Mouse (Mus musculus): Measurements from ENCODE around the gene Selenoo. TPM values are rescaled to one million over a fixed set of nuclear protein-coding genes. Genes with fewer than 3 reads are reported as not detected.

The Selenoo gene
- polyA plus RNA-seq, 1 experiment: 45.8 TPM

GRCm38 (mm10) chr15:89126622-89127021, 37.7 kb downstream of the Selenoo start:
- 89% methylated on average over 8 of the region's 8 CpGs for WGBS
- H3K4me1 ChIP-seq (ENCODE audit: control insufficient read depth, insufficient read depth, insufficient read length, low read length): peaks cover 21% of the 10 kb centered on the region
- H3K27ac ChIP-seq (ENCODE audit: insufficient read depth, low read depth, low read length): no peak overlapping the region
- H3K4me3 ChIP-seq (ENCODE audit: low read depth, low read length): no peak overlapping the region
- no peaks in the 10 kb centered on the region for H3K27me3 ChIP-seq (ENCODE audit: control insufficient read depth, insufficient read depth, low read length)
- TF ChIP-seq CTCF (IDR thresholded peaks at IDR 0.05; ENCODE audit: extremely low read depth, insufficient read length, insufficient replicate concordance, low read depth, low read length) (no peak), POLR2A (IDR thresholded peaks at IDR 0.05; ENCODE audit: low read depth, low read length) (no peak)
- H3K36me3 ChIP-seq (ENCODE audit: control insufficient read depth, insufficient read depth, low read length): no peaks in the 10 kb centered on the region

- no peaks in the 10 kb centered on the region for H3K27me3 ChIP-seq (ENCODE audit: control insufficient read depth, insufficient read depth, low read length)
- peaks cover 17% of the 10 kb centered on the region for H3K4me1 ChIP-seq (ENCODE audit: control insufficient read depth, insufficient read depth, insufficient read length, low read length)
- 39% methylated on average over 8 of the region's 8 CpGs for WGBS
- no peak overlapping the region for H3K27ac ChIP-seq (ENCODE audit: insufficient read depth, low read depth, low read length)
- TF ChIP-seq CTCF (IDR thresholded peaks at IDR 0.05; ENCODE audit: extremely low read depth, insufficient read length, insufficient replicate concordance, low read depth, low read length): no peak
- no peak for TF ChIP-seq POLR2A (IDR thresholded peaks at IDR 0.05; ENCODE audit: low read depth, low read length)
- peak overlapping the region; percentile 81 for H3K4me3 ChIP-seq (ENCODE audit: low read depth, low read length)
- H3K36me3 ChIP-seq (ENCODE audit: control insufficient read depth, insufficient read depth, low read length): no peaks in the 10 kb centered on the region
Observed at GRCm38 (mm10) chr15:89127364-89127940, 38.6 kb downstream of the Selenoo start.

- Histone ChIP-seq H3K27ac (ENCODE audit: insufficient read depth, low read depth, low read length) (peak within 1 kb of the TSS; percentile 88), H3K36me3 (ENCODE audit: control insufficient read depth, insufficient read depth, low read length) (no peaks in the 10 kb centered on the region), H3K27me3 (ENCODE audit: control insufficient read depth, insufficient read depth, low read length) (no peaks in the 10 kb centered on the region), H3K4me3 (ENCODE audit: low read depth, low read length) (peak within 1 kb of the TSS; percentile 81), H3K4me1 (ENCODE audit: control insufficient read depth, insufficient read depth, insufficient read length, low read length) (peaks cover 11% of the 10 kb centered on the region; the same call in 1 of the 2 replicates)
- 3% methylated on average over 36 of the region's 36 CpGs for WGBS
- TF ChIP-seq CTCF (IDR thresholded peaks at IDR 0.05; ENCODE audit: extremely low read depth, insufficient read length, insufficient replicate concordance, low read depth, low read length): peak; percentile 98; the same call in 1 of the 2 replicates
- TF ChIP-seq POLR2A (IDR thresholded peaks at IDR 0.05; ENCODE audit: low read depth, low read length): peak; percentile 65
Observed at GRCm38 (mm10) chr15:89128382-89129350, 39.8 kb downstream of the Selenoo start, which contains the start of gene Hdac10. Hdac10 (minus strand) TSS chr15:89128700.

- H3K4me3 ChIP-seq (ENCODE audit: low read depth, low read length): no peak overlapping the region
- no peaks in the 10 kb centered on the region for H3K27me3 ChIP-seq (ENCODE audit: control insufficient read depth, insufficient read depth, low read length)
- H3K27ac ChIP-seq (ENCODE audit: insufficient read depth, low read depth, low read length): no peak overlapping the region
- no peaks in the 10 kb centered on the region for H3K36me3 ChIP-seq (ENCODE audit: control insufficient read depth, insufficient read depth, low read length)
- H3K4me1 ChIP-seq (ENCODE audit: control insufficient read depth, insufficient read depth, insufficient read length, low read length): peaks cover 10% of the 10 kb centered on the region; the same call in 1 of the 2 replicates
- TF ChIP-seq CTCF (IDR thresholded peaks at IDR 0.05; ENCODE audit: extremely low read depth, insufficient read length, insufficient replicate concordance, low read depth, low read length) (no peak), POLR2A (IDR thresholded peaks at IDR 0.05; ENCODE audit: low read depth, low read length) (no peak)
Observed at GRCm38 (mm10) chr15:89130245-89130644, 41.4 kb downstream of the Selenoo start.

- Histone ChIP-seq H3K4me3 (ENCODE audit: low read depth, low read length) (no peak overlapping the region), H3K36me3 (ENCODE audit: control insufficient read depth, insufficient read depth, low read length) (no peaks in the 10 kb centered on the region), H3K27ac (ENCODE audit: insufficient read depth, low read depth, low read length) (no peak overlapping the region), H3K27me3 (ENCODE audit: control insufficient read depth, insufficient read depth, low read length) (no peaks in the 10 kb centered on the region), H3K4me1 (ENCODE audit: control insufficient read depth, insufficient read depth, insufficient read length, low read length) (peaks cover 10% of the 10 kb centered on the region; the same call in 1 of the 2 replicates)
- TF ChIP-seq POLR2A (IDR thresholded peaks at IDR 0.05; ENCODE audit: low read depth, low read length) (no peak), CTCF (IDR thresholded peaks at IDR 0.05; ENCODE audit: extremely low read depth, insufficient read length, insufficient replicate concordance, low read depth, low read length) (no peak)
- 75% methylated on average over 3 of the region's 3 CpGs for WGBS
Observed at GRCm38 (mm10) chr15:89131316-89131715, 42.4 kb downstream of the Selenoo start.

GRCm38 (mm10) chr15:89136461-89137155, 47.7 kb downstream of the Selenoo start:
- WGBS: 86% methylated on average over 5 of the region's 5 CpGs
- Histone ChIP-seq H3K27ac (ENCODE audit: insufficient read depth, low read depth, low read length) (no peak overlapping the region), H3K4me3 (ENCODE audit: low read depth, low read length) (no peak overlapping the region), H3K4me1 (ENCODE audit: control insufficient read depth, insufficient read depth, insufficient read length, low read length) (peaks cover 4% of the 10 kb centered on the region), H3K36me3 (ENCODE audit: control insufficient read depth, insufficient read depth, low read length) (no peaks in the 10 kb centered on the region), H3K27me3 (ENCODE audit: control insufficient read depth, insufficient read depth, low read length) (peaks cover 24% of the 10 kb centered on the region)
- TF ChIP-seq CTCF (IDR thresholded peaks at IDR 0.05; ENCODE audit: extremely low read depth, insufficient read length, insufficient replicate concordance, low read depth, low read length): no peak
- no peak for TF ChIP-seq POLR2A (IDR thresholded peaks at IDR 0.05; ENCODE audit: low read depth, low read length)

Measured in small intestine, adult 2 months (tissue).